8 mouse cellular contexts compared by ENCODE assay signal in the genomic region with DNA sequence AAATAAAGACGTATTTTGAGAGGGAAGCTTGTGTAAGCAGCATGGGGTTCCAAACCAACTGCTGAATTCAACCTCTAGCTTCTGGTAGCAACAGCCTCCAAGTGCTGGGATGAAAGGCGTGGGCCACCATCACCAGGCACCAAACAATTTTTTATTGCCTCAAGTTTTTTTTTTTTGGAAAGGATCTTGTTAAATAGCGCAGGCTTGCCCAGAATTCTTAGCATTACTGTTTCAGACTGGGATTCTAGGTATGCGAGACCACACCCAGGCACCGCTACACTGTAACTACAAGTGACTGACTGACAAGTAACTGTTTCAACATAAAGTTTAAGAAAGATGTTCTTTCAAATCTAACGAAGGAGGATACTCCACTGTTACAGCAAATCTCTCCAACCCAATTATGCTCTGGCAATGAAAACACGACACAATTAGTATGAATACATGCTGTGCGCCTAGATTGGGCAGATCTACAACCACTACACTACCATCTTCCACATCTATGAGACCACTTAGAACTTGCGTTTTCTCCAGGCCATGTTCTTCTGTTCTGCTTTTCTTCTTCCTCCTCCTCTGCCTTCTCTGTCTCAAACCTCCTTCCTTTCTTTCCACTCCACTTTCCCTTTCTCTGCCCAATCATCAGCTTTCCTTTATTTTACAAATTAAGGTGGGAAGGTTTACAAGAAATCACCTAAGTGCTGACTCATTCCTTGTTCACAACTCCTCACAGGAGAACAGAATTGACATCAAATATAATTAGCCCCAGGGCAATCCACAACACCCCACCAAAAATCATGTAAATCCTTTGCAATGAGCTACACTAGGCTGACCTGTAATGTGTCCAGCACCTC. TPM values are rescaled to one million over a fixed set of nuclear protein-coding genes. Genes with fewer than 3 reads are reported as not detected.
DNase-seq lines count a peak whose midpoint lies in the region; ATAC-seq and TF ChIP-seq lines count a peak whose summit lies in the region.

No protein-coding gene starts in this region.

- peak overlapping the region; percentile 100 for H3K27ac ChIP-seq in lung, embryonic 16.5 days (ENCODE audit: low read length)
- H3K27ac ChIP-seq in forebrain, embryonic 15.5 days (replicated peaks): peak overlapping the region; percentile 98
- H3K27ac ChIP-seq in liver, embryonic 15.5 days (replicated peaks): peak overlapping the region; percentile 99
- peak overlapping the region; percentile 100 for H3K27ac ChIP-seq in stomach, embryonic 16.5 days (ENCODE audit: low read length)

- H3K27me3 ChIP-seq in lung, embryonic 16.5 days (ENCODE audit: control insufficient read depth, insufficient read depth, low read depth, low read length): no peaks in the 10 kb centered on the region
- H3K27me3 ChIP-seq in forebrain, embryonic 15.5 days: no peaks in the 10 kb centered on the region
- H3K27me3 ChIP-seq in liver, embryonic 15.5 days: no peaks in the 10 kb centered on the region
- no peaks in the 10 kb centered on the region for H3K27me3 ChIP-seq in stomach, embryonic 16.5 days (ENCODE audit: control insufficient read depth, insufficient read depth, low read length)

- 85% methylated on average over 9 of the region's 9 CpGs for WGBS in lung, embryonic 16.5 days
- WGBS in forebrain, embryonic 15.5 days: 79% methylated on average over 9 of the region's 9 CpGs
- WGBS in liver, embryonic 15.5 days (ENCODE audit: insufficient replicate concordance): 71% methylated on average over 9 of the region's 9 CpGs
- WGBS in stomach, embryonic 16.5 days: 83% methylated on average over 9 of the region's 9 CpGs

- H3K4me3 ChIP-seq in lung, embryonic 16.5 days (ENCODE audit: low read length): peak overlapping the region; percentile 99
- peak overlapping the region; percentile 96 for H3K4me3 ChIP-seq in forebrain, embryonic 15.5 days
- H3K4me3 ChIP-seq in liver, embryonic 15.5 days (replicated peaks): peak overlapping the region; percentile 61
- peak overlapping the region; percentile 52 for H3K4me3 ChIP-seq in stomach, embryonic 16.5 days (replicated peaks; ENCODE audit: low read length)

- no peaks in the 10 kb centered on the region for H3K9me3 ChIP-seq in lung, embryonic 16.5 days (ENCODE audit: control insufficient read depth, low read length)
- no peaks in the 10 kb centered on the region for H3K9me3 ChIP-seq in forebrain, embryonic 15.5 days
- H3K9me3 ChIP-seq in liver, embryonic 15.5 days (replicated peaks): no peaks in the 10 kb centered on the region
- no peaks in the 10 kb centered on the region for H3K9me3 ChIP-seq in stomach, embryonic 16.5 days (replicated peaks; ENCODE audit: control insufficient read depth, low read length)

- peaks cover 19% of the 10 kb centered on the region for H3K4me1 ChIP-seq in lung, embryonic 16.5 days (replicated peaks; ENCODE audit: control insufficient read depth, insufficient read depth, low read length)
- H3K4me1 ChIP-seq in forebrain, embryonic 15.5 days: peaks cover 26% of the 10 kb centered on the region
- H3K4me1 ChIP-seq in liver, embryonic 15.5 days (replicated peaks): peaks cover 33% of the 10 kb centered on the region
- H3K4me1 ChIP-seq in stomach, embryonic 16.5 days (ENCODE audit: control insufficient read depth, insufficient read depth, low read length): peaks cover 17% of the 10 kb centered on the region

- H3K36me3 ChIP-seq in lung, embryonic 16.5 days (ENCODE audit: control insufficient read depth, insufficient read depth, low read length): no peaks in the 10 kb centered on the region
- no peaks in the 10 kb centered on the region for H3K36me3 ChIP-seq in forebrain, embryonic 15.5 days
- H3K36me3 ChIP-seq in liver, embryonic 15.5 days (replicated peaks): no peaks in the 10 kb centered on the region
- H3K36me3 ChIP-seq in stomach, embryonic 16.5 days (ENCODE audit: control insufficient read depth, insufficient read depth, low read length): no peaks in the 10 kb centered on the region

- ATAC-seq in lung, embryonic 16.5 days (ENCODE audit: low read depth): no peak
- ATAC-seq in forebrain, embryonic 15.5 days (replicated peaks): peak; percentile 0; the same call in 1 of the 2 replicates
- ATAC-seq in liver, embryonic 15.5 days (ENCODE audit: insufficient read depth): no peak
- ATAC-seq in stomach, embryonic 16.5 days (ENCODE audit: insufficient read depth, low FRiP score): no peak

- no peak for TF ChIP-seq POLR2A in brain, embryonic 14.5 days (IDR thresholded peaks at IDR 0.05; ENCODE audit: borderline replicate concordance, extremely low read depth, insufficient read depth, insufficient read length, poor library complexity, severe bottlenecking)

- peak overlapping the region; percentile 63 for H3K4me2 ChIP-seq in lung, embryonic 16.5 days (ENCODE audit: low read depth, low read length)
- H3K4me2 ChIP-seq in forebrain, embryonic 15.5 days (replicated peaks): peak overlapping the region; percentile 75
- peak overlapping the region; percentile 94 for H3K4me2 ChIP-seq in liver, embryonic 15.5 days
- peak overlapping the region; percentile 67 for H3K4me2 ChIP-seq in stomach, embryonic 16.5 days (ENCODE audit: low read depth, low read length)

- DNase-seq in lung, postnatal 25 days (ENCODE audit: low spot score): no peak
- DNase-seq in brain, embryonic 14.5 days (ENCODE audit: low read depth): peak; percentile 9
- DNase-seq in T-cell, adult 2 months (ENCODE audit: low spot score): no peak
- no peak for DNase-seq in gastrocnemius, postnatal 10 days

- H3K9ac ChIP-seq in lung, embryonic 16.5 days (ENCODE audit: low read length): peak overlapping the region; percentile 74
- H3K9ac ChIP-seq in forebrain, embryonic 15.5 days (replicated peaks): peak overlapping the region; percentile 76
- peak overlapping the region; percentile 55 for H3K9ac ChIP-seq in liver, embryonic 15.5 days
- H3K9ac ChIP-seq in stomach, embryonic 16.5 days (ENCODE audit: low read length): peak overlapping the region; percentile 76

- TF ChIP-seq CTCF in brain, embryonic 14.5 days (IDR thresholded peaks at IDR 0.05; ENCODE audit: borderline replicate concordance, extremely low read depth, insufficient read depth, insufficient read length): no peak

RNA-seq across cellular contexts. Expression of a gene that starts 1.1 kb away (rescaled TPM):
- 76.8 and 89.7 TPM in 2 replicates for polyA plus RNA-seq in lung, embryonic 16.5 days (2015; fragmentation: Nextera tagmentation; extraction: Ambion mirVana)
- 110 and 123 TPM in 2 replicates for polyA plus RNA-seq in brain, embryonic 14.5 days (2012; rRNA removed)
- 99.1 and 99.8 TPM in 2 replicates for polyA plus RNA-seq in forebrain, embryonic 15.5 days (2015; fragmentation: Nextera tagmentation; extraction: Ambion mirVana)
- 25.3 and 26.1 TPM in 2 replicates for polyA plus RNA-seq in liver, embryonic 15.5 days (2015; fragmentation: Nextera tagmentation; extraction: Ambion mirVana)
- 73.9 and 90.2 TPM in 2 replicates for polyA plus RNA-seq in stomach, embryonic 16.5 days (2015; fragmentation: Nextera tagmentation; extraction: Ambion mirVana)
- 10 to 100 TPM; 64.3 to 77.7 TPM for total RNA-seq in gastrocnemius, postnatal 10 days (2021)

RNA-seq across cellular contexts. Expression of a gene that starts 37.7 kb away (rescaled TPM):
- polyA plus RNA-seq in lung, embryonic 16.5 days (2015; fragmentation: Nextera tagmentation; extraction: Ambion mirVana): 67.5 and 67.9 TPM in 2 replicates
- polyA plus RNA-seq in brain, embryonic 14.5 days (2012; rRNA removed): 26.3 and 37.3 TPM in 2 replicates
- polyA plus RNA-seq in forebrain, embryonic 15.5 days (2015; fragmentation: Nextera tagmentation; extraction: Ambion mirVana): 55.8 and 65.0 TPM in 2 replicates
- 67.7 and 74.2 TPM in 2 replicates for polyA plus RNA-seq in liver, embryonic 15.5 days (2015; fragmentation: Nextera tagmentation; extraction: Ambion mirVana)
- 57.0 and 62.3 TPM in 2 replicates for polyA plus RNA-seq in stomach, embryonic 16.5 days (2015; fragmentation: Nextera tagmentation; extraction: Ambion mirVana)
- 10 to 100 TPM; 40.4 to 43.3 TPM for total RNA-seq in gastrocnemius, postnatal 10 days (2021)
